Mouse (Mus musculus): ENCODE measurements around the gene Slc8a2.

DNA sequence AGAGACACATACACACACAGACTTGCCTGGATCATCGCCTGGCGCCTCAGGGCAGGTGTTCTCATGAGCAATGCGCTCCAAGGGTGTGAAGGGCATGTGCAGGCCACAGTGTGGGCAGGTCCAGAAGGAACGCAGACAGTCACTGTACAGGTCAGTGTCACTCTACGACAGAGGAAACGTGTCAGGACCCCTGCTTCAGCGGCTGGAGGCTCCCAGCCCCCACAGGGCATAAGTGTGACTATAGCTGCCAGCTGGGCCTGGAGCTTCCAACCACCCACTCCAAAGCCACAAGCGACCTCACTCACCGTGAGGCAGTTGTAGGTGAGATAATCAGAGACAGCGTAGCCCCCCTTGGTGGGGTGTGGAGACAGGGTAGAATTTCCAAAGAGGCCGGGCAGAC is 68.9 kb downstream of the Slc8a2 start:
- TF ChIP-seq POLR2A (IDR thresholded peaks at IDR 0.05; ENCODE audit: low read depth, low read length): no peak
- TF ChIP-seq KAT2A (IDR thresholded peaks at IDR 0.05; ENCODE audit: insufficient replicate concordance, low read length): no peak
- no peak for TF ChIP-seq ELF1 (IDR thresholded peaks at IDR 0.05; ENCODE audit: low read depth, low read length)
- TF ChIP-seq TCF12 (IDR thresholded peaks at IDR 0.05; ENCODE audit: low read depth, low read length): no peak
- TF ChIP-seq HCFC1 (IDR thresholded peaks at IDR 0.05; ENCODE audit: low read depth, low read length): no peak
- TF ChIP-seq CTCF (conservative IDR thresholded peaks at IDR 0.05 in 1 of 2, IDR thresholded peaks at IDR 0.05 in 1 of 2; ENCODE audit: low read depth in 2 of 2, low read length in 2 of 2): no peak
- no peak for TF ChIP-seq USF1 (IDR thresholded peaks at IDR 0.05; ENCODE audit: low read depth, low read length)
- no peak for TF ChIP-seq MAX (IDR thresholded peaks at IDR 0.05; ENCODE audit: low read length)
- no peak for TF ChIP-seq MAZ (IDR thresholded peaks at IDR 0.05; ENCODE audit: low read depth, low read length)
- TF ChIP-seq POLR2AphosphoS2 (IDR thresholded peaks at IDR 0.05; ENCODE audit: low read depth, low read length): no peak
- TF ChIP-seq BHLHE40 (IDR thresholded peaks at IDR 0.05; ENCODE audit: low read depth, low read length): no peak
- no peak for TF ChIP-seq CHD2 (IDR thresholded peaks at IDR 0.05; ENCODE audit: low read length)

All from CH12.LX (cell line).